Mouse (Mus musculus) lung, adult 2 months (tissue): Measurements from ENCODE around the gene Tyrp1. TPM values are rescaled to one million over a fixed set of nuclear protein-coding genes. Genes with fewer than 3 reads are reported as not detected.

Experiments used
- DNase-seq: peaks from one replicate; pipeline ENCODE4 v3.0.0; 2022
- H3K4me1 ChIP-seq: fragments of 200-500 bp; 2 replicates; pipeline ENCODE4 v1.6.1; 2011; ENCODE audit warnings: low read length; ENCODE audit not compliant: control insufficient read depth, insufficient read depth
- H3K4me3 ChIP-seq: fragments of 200-500 bp; replicated peaks from 2 replicates; pipeline ENCODE3; 2011; ENCODE audit warnings: low read depth, mild to moderate bottlenecking, control low read depth, low read length; ENCODE audit errors: extremely low read depth
- CTCF ChIP-seq: fragments of 200-500 bp; IDR thresholded peaks from 2 replicates; pipeline ENCODE4 v1.5.1; 2011; ENCODE audit warnings: mild to moderate bottlenecking, low read length, control low read depth; ENCODE audit not compliant: insufficient read depth
- POLR2A ChIP-seq: fragments of 200-500 bp; IDR thresholded peaks from 2 replicates; pipeline ENCODE4 v1.6.1; 2011; ENCODE audit warnings: low read depth, mild to moderate bottlenecking, control low read depth, low read length, borderline replicate concordance; ENCODE audit errors: extremely low read depth
- WGBS: fragments of 180-500 bp; shearing (Covaris S2); methylation state at CpG from one replicate; pipeline ENCODE4 v1.1.7; 2018; 5-methylcytosine and 5-hydroxymethylcytosine counted together
- polyA plus RNA-seq: library from polyadenylated mRNA; depleted of rRNA; stranded (reverse); fragments of >200 nt; gene quantifications from 2 replicates; pipeline ENCODE4 v1.2.3, GENCODE M21; 2012; rRNA removed

The Tyrp1 gene
- polyA plus RNA-seq, 1 experiment, result not detected

DNA sequence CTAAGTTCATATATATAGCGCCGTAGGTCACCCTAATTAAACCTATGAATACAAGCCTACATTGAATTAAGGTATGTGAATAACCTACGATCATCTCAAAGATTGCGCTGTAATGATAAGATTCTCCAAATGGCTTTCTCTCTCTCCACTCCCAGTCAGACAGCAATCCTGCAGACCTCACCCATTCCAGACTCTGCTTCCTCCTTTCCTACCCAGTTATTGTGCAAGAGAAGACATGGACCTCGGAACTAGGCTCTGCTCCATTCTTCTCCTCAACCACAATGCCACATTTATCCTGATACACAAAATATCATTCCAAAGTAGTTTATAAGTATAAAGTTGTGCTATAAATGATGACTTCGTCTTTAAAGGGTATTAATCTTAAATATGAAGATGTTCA, 57.1 kb downstream of the Tyrp1 start:
- no peak for DNase-seq
- 92% methylated on average over 6 of the region's 6 CpGs for WGBS

DNA sequence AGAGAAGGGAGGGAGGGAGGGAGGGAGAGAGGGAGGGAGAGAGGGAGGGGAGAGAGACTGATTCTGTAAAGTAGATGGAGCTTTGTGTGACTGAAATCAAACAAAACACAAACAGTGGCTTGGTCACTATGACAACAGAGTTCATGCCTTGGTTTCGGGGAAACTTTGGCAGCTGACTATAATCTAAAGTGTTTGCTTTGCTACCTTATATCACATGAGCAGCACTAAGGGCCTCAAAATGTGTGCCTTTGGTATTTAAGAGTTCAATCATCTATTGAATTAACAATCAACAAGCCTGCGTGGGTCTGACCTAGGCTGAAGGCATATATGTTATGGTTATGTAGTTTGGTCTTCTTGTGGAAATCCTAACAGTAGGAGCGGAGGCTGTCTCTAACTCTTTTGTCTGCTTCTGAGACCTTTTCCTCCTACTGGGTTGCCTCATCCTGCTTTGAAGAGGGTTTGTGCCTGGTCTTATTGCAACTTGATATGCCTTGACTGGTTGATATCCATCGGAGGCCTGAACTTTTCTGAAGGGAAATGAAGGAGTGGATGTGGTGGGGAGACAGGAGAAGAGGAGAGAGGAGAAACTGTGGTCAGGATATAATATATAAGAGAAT, 61.5 kb downstream of the Tyrp1 start:
- 43% methylated on average over 4 of the region's 4 CpGs for WGBS
- TF ChIP-seq POLR2A, result no peak
- TF ChIP-seq CTCF, result no peak
- H3K4me3 ChIP-seq, result no peak overlapping the region
- H3K4me1 ChIP-seq, result peaks cover 2% of the 10 kb centered on the region; the same call in 1 of the 2 replicates
- DNase-seq, result no peak

More for the DNA sequence above, 57.1 kb downstream of the Tyrp1 start:
- TF ChIP-seq POLR2A (no peak), CTCF (no peak)
- Histone ChIP-seq H3K4me1 (no peaks in the 10 kb centered on the region), H3K4me3 (no peak overlapping the region)

Other genes with a start within 250 kb of the Tyrp1 start
- 28.3 and 28.9 TPM in 2 replicates for gene Lurap1l, start 76.5 kb downstream of the Tyrp1 start, polyA plus RNA-seq